Mouse (Mus musculus) hematopoietic multipotent progenitor cell, adult 10-12 weeks (in vitro differentiated cells): ENCODE data around the gene Trim45. TPM values are rescaled to one million over a fixed set of nuclear protein-coding genes. Genes with fewer than 3 reads are reported as not detected.

Experiments used
- polyA plus RNA-seq: library from polyadenylated mRNA; stranded (reverse); fragments of >175 nt; gene quantifications from 2 replicates; pipeline ENCODE4 v1.2.3, GENCODE M21; 2012; ENCODE audit warnings: low replicate concordance

Trim45 gene
- polyA plus RNA-seq, result 0.80 and 1.2 TPM in 2 replicates

DNA sequence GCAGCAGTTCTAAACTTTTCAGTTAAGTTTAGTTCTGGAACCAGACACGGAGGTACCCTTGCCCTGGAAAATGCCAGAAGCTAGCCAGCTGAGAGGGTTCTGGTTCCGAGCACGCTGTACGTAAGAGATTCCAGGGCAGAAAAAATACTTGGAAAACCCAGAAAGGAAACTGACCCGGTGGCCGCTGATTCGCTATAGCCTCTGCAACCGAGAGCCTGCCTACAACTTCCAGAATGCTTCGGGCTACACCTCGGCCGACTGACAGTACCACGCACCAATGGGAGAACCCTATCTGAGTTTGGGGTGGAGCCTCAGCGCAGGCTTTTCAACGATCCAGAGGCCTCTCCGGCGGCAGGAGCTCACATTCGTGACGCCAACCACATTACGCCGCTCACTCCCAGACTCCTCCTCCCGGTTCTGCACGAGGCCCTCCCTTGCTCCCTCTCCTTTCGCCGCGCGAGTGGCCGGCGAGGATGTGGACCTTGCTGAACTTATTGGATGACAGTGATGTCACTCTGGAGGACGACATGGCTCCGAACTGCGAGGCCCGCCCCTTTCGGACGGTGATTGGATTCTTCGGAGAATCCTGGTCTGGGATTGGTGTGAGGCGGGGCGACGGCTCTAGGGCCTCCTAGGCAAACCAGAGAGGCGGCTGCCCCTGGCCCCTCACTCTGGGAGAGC is at the start of gene Trim45:
Gene Trim45, plus strand, starts transcription at position 378 of the 681 bp plus-strand sequence.

DNA sequence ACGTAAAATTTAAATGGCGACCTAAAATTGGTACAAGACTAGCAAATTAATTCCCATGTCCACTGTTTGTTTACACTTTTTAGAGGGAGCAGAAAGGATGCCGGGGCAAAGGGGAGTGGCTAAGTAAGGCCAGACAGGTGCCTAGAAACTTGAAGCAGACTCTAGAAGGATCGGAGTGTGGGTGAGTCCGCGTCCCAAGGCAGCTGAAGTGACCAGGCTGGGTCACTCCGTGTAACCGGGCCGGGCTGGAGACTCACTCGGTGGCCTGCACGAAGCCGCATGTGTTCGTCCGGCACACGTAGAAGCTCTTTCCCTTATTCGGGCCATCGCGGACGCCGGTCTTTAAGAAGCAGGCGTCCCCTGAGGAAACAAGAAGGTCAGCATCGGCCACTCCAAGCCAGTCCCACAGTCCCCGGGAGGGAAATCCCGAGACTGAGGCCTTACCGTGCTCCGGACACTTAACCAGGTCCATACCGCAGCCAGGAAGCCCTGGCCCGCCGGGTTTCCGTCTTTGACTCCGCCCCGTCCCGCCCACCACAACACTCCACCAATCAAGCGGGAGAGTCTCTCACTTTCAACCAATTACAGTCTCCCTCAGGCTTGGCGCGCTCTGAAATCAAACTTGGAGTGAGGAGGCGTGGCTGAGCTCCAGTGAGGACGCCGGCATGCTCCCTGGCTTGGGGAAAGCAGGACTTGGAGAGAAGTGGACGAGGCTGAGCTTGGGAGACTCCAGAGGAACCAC is 47.3 kb downstream of the Trim45 start, which contains the start of gene Ttf2:
Gene Ttf2, minus strand, starts transcription at position 488 of the 742 bp plus-strand sequence.

Other genes with a start within 250 kb of the Trim45 start
- gene Man1a2, start 236.7 kb upstream of the Trim45 start, polyA plus RNA-seq, result 54.1 and 112 TPM in 2 replicates
- gene Vtcn1, start 96.7 kb upstream of the Trim45 start, polyA plus RNA-seq, result not detected in 2 replicates
- gene Ttf2, start 47.5 kb downstream of the Trim45 start, polyA plus RNA-seq, result 2.2 and 3.6 TPM in 2 replicates
- 4.5 and 4.8 TPM in 2 replicates for gene Cd101, start 107.4 kb downstream of the Trim45 start, polyA plus RNA-seq
- gene Ptgfrn, start 188.1 kb downstream of the Trim45 start, polyA plus RNA-seq, result 1.5 and 2.6 TPM in 2 replicates